Mouse (Mus musculus): ENCODE measurements at regions not wholly inside any gene's neighbourhood (a gene's known extent, or its start where the extent isn't known, plus 50 kb on each side); places are given as distances from the start of the nearest gene placed in this dataset.

DNA sequence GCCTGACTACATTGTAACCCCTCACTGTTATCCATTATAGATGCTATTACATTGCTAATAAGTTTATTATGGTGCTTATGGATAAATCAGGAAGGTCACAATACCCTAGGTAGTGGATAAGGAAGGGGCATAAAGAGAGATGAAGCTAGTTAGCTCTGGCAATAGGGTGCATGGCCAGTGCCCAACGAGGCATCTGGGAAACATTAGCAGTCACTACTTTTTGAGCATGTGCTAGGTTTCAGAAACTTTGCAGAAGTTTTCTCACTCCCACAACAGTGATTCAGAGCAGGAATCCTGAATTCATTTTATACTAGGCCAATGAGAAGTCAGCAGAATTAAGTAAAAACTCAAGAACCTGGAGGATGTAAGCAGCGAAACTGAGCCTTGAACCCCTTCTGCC is 294.7 kb downstream of the Plpp3 start:
- Histone ChIP-seq H3K27ac (ENCODE audit: insufficient read depth, low read depth, low read length) (no peak overlapping the region), H3K4me3 (ENCODE audit: insufficient read depth, low read depth, low read length) (no peak overlapping the region), H3K4me1 (ENCODE audit: control insufficient read depth, insufficient read depth, low read length) (no peaks in the 10 kb centered on the region)
- TF ChIP-seq CTCF (IDR thresholded peaks at IDR 0.05; ENCODE audit: insufficient read depth, low read depth, low read length) (no peak), POLR2A (IDR thresholded peaks at IDR 0.05; ENCODE audit: insufficient read depth, low read depth, low read length) (no peak)
- WGBS = 91% methylated on average over 2 of the region's 2 CpGs

DNA sequence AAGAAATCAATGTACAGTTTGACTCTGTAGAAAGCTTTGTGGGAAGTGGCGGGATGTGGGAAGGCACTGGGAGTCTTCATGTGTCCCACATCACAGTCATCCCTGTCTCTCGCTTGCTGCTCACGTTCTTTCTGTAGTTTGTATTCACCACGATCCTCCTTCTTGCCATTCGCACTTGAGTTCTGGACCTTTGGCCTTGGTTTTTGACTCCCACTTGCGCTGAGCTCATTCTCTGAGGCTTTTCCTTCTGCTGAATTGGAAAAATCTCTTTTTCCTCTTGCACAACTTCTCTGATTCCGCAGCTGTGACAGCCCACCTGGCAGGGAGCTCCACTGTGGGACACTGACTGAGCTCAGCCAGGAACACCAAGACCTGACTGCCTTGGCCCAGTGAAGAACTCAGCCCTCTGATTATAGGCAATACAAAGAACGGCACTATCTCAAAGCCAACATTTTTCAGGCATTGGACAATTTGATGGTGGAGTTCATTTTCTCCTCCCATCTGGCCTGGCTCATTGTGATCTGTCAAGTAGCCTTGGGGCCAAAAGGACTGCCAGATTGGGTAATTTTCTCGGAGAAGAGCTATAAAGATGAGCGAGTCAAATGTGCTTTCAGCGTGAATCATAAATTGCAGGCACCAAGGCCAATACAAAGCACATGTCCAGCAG is 299.9 kb downstream of the Plpp3 start:
- Histone ChIP-seq H3K4me1 (ENCODE audit: control insufficient read depth, insufficient read depth, low read length) (no peaks in the 10 kb centered on the region), H3K27ac (ENCODE audit: insufficient read depth, low read depth, low read length) (no peak overlapping the region), H3K4me3 (ENCODE audit: insufficient read depth, low read depth, low read length) (no peak overlapping the region)
- WGBS = 71% methylated on average over 11 of the region's 11 CpGs
- TF ChIP-seq CTCF (IDR thresholded peaks at IDR 0.05; ENCODE audit: insufficient read depth, low read depth, low read length) (no peak), POLR2A (IDR thresholded peaks at IDR 0.05; ENCODE audit: insufficient read depth, low read depth, low read length) (no peak)

DNA sequence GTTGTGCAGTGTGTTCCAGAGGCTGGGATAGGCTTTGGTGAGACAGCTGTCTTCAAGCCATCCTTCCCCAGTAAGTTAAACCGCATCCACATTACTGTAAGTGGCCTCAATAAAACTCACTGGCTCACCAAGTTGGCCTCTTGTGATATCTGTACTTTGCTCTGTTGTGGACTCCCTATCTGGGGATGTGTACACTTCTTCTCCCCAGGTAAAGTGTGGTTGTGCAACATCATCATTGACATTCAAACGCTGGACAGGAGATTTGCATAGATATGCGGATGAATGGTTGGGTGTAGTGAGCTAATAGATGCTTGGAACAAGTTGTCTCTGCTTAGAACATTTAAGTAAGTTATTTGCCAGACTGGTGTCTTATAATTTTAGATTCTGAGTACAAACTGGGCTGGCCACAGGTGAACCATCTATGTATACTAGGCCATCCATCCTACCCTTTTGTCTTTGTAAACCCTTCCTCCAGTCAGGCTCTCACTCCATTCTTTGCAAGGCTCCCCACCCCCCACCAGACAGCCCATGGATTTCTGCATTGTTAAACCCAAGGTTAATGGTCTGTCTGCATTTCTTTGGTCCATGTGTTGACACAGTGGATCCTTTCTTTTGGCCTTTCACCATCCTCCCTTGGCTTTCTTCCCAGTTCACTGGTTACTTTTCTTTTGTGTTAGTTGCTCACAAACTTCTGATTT is 303.0 kb downstream of the Plpp3 start:
- WGBS = 87% methylated on average over 3 of the region's 3 CpGs
- H3K4me3 ChIP-seq (ENCODE audit: insufficient read depth, low read depth, low read length) = no peak overlapping the region
- no peak for TF ChIP-seq CTCF (IDR thresholded peaks at IDR 0.05; ENCODE audit: insufficient read depth, low read depth, low read length)
- no peak for TF ChIP-seq POLR2A (IDR thresholded peaks at IDR 0.05; ENCODE audit: insufficient read depth, low read depth, low read length)
- H3K27ac ChIP-seq (ENCODE audit: insufficient read depth, low read depth, low read length) = no peak overlapping the region
- H3K4me1 ChIP-seq (ENCODE audit: control insufficient read depth, insufficient read depth, low read length) = no peaks in the 10 kb centered on the region

DNA sequence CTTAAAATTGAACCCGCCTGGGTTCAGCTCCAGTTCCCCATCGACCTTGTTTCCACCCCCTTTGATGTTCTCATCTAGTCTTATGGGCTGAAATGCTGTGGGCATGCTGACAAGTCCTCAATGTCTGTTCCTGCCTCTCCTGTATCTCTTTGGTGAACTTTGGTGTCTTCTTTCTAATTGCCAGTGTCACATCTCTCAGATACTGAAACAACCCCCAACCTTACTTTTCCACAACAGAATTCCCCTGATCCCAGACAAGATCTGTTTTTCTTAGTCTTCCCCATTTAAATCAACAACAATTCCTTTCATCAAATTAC is 303.5 kb downstream of the Plpp3 start:
- 39% methylated on average over 2 of the region's 2 CpGs for WGBS
- no peak for TF ChIP-seq POLR2A (IDR thresholded peaks at IDR 0.05; ENCODE audit: insufficient read depth, low read depth, low read length)
- no peak for TF ChIP-seq CTCF (IDR thresholded peaks at IDR 0.05; ENCODE audit: insufficient read depth, low read depth, low read length)
- Histone ChIP-seq H3K4me3 (ENCODE audit: insufficient read depth, low read depth, low read length) (no peak overlapping the region), H3K27ac (ENCODE audit: insufficient read depth, low read depth, low read length) (no peak overlapping the region), H3K4me1 (ENCODE audit: control insufficient read depth, insufficient read depth, low read length) (no peaks in the 10 kb centered on the region)

DNA sequence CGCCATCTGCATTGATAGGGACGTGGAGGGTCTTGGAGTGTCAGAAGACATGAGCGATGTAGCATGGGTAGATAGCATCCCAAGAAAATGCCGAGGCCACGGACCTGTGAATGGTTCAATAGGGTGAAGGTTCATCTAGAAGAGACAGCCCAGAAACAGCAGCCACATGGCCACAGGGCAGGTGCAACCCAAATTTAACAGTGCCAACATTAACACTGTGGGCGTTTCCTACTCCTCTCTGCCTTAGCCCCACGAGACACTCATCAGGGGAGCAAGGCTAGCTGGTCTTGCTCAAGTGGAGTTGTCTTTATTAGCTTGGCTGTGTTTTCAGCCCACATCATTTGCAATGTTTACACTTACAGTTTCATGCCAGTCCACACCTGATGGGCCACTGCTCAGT is 310.7 kb downstream of the Plpp3 start:
- WGBS = 93% methylated on average over 7 of the region's 7 CpGs
- no peak overlapping the region for H3K27ac ChIP-seq (ENCODE audit: insufficient read depth, low read depth, low read length)
- H3K4me1 ChIP-seq (ENCODE audit: control insufficient read depth, insufficient read depth, low read length) = no peaks in the 10 kb centered on the region
- TF ChIP-seq CTCF (IDR thresholded peaks at IDR 0.05; ENCODE audit: insufficient read depth, low read depth, low read length) (no peak), POLR2A (IDR thresholded peaks at IDR 0.05; ENCODE audit: insufficient read depth, low read depth, low read length) (no peak)
- H3K4me3 ChIP-seq (ENCODE audit: insufficient read depth, low read depth, low read length) = no peak overlapping the region

DNA sequence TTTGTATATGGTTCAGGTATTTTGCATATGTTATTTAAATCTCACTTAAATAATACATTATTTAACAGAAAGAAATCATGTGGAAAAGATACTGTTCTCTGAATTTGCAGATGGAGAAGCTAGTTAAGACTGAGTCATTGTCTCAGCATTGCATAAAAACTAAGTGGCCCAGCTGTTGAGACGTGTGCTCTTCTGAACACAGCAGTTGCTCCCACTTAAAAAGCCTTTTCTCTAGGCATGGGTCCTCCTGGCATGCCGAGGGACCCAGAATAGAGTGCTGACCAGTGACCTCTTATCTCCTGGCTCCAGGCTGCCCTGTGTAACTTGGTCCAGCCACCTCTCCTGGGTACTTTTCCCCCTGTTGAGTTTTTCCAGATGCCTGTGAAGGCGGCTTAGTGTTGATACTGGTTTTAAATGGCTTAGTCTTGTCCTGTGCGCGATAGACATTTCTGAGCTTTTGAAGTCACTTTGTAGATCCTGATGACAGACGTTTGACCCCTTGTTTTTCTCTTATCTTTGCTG is 312.2 kb downstream of the Plpp3 start:
- TF ChIP-seq POLR2A (IDR thresholded peaks at IDR 0.05; ENCODE audit: insufficient read depth, low read depth, low read length) (no peak), CTCF (IDR thresholded peaks at IDR 0.05; ENCODE audit: insufficient read depth, low read depth, low read length) (no peak)
- WGBS = 84% methylated on average over 6 of the region's 6 CpGs

DNA sequence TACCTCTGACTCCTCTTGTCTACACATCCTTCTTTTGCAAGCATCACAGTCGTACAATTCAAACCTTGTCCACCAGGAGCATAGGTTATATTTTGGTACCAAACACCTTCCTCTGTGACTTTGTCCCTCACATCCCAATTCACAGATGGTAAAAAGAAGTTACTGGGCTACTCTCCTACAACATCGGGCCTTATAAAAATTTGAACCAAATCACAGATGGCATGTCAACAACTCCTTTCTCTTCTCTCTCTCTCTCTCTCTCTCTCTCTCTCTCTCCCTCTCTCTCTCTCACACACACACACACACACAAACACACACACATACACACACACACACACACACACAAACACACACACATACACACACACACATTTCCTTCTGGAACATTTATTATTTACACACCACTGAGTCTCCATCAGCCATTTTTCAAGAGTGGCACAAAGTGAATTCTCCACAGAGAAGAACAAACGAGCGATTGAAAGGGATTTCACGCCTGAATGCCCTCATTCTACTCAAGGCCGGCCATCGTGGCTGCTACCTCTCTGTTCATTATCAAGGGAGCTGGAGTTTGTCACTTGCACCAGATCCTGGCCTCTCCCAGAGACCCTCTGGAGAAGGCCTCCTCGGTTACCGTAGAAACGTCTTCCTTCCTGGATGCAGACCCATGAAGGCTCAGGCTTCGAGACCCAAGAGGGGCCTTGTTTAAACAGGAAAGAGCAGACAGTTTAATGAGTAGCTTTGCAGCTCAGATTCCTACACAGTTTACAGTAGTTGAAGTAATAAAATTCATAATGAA is 314.7 kb upstream of the Gm12728 start:
- TF ChIP-seq CTCF (IDR thresholded peaks at IDR 0.05; ENCODE audit: insufficient read depth, low read depth, low read length) = no peak
- TF ChIP-seq POLR2A (IDR thresholded peaks at IDR 0.05; ENCODE audit: insufficient read depth, low read depth, low read length) = no peak
- H3K4me1 ChIP-seq (ENCODE audit: control insufficient read depth, insufficient read depth, low read length) = peaks cover 3% of the 10 kb centered on the region; the same call in 1 of the 2 replicates
- no peak overlapping the region for H3K27ac ChIP-seq (ENCODE audit: insufficient read depth, low read depth, low read length)
- 37% methylated on average over 11 of the region's 11 CpGs for WGBS
- no peak overlapping the region for H3K4me3 ChIP-seq (ENCODE audit: insufficient read depth, low read depth, low read length)

More for the DNA sequence above, 312.2 kb downstream of the Plpp3 start:
- H3K27ac ChIP-seq (ENCODE audit: insufficient read depth, low read depth, low read length) = no peak overlapping the region
- H3K4me1 ChIP-seq (ENCODE audit: control insufficient read depth, insufficient read depth, low read length) = no peaks in the 10 kb centered on the region
- H3K4me3 ChIP-seq (ENCODE audit: insufficient read depth, low read depth, low read length) = no peak overlapping the region

DNA sequence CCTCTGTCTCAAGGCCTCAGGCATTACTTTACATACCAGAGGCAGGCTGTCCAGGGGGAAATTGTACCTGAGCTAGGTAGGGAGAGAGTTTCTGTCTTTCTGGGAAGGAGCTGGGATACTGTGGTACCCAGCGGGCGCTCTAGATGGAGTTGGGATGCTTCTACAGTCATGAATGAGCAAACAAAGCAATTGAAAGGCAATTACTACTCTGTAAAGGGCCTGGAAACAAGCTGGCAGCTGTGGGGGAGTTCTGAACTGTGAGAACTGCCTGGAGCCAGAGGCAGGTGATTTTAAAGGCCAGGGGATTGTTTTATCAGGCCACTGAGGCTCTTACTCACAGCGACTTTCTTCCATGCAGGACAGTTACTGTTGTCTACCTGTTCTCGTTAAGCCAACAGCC is 313.3 kb upstream of the Gm12728 start:
- peaks cover 3% of the 10 kb centered on the region; the same call in 1 of the 2 replicates for H3K4me1 ChIP-seq (ENCODE audit: control insufficient read depth, insufficient read depth, low read length)
- no peak overlapping the region for H3K4me3 ChIP-seq (ENCODE audit: insufficient read depth, low read depth, low read length)
- TF ChIP-seq POLR2A (IDR thresholded peaks at IDR 0.05; ENCODE audit: insufficient read depth, low read depth, low read length) (no peak), CTCF (IDR thresholded peaks at IDR 0.05; ENCODE audit: insufficient read depth, low read depth, low read length) (no peak)
- no peak overlapping the region for H3K27ac ChIP-seq (ENCODE audit: insufficient read depth, low read depth, low read length)
- 76% methylated on average over 4 of the region's 4 CpGs for WGBS

DNA sequence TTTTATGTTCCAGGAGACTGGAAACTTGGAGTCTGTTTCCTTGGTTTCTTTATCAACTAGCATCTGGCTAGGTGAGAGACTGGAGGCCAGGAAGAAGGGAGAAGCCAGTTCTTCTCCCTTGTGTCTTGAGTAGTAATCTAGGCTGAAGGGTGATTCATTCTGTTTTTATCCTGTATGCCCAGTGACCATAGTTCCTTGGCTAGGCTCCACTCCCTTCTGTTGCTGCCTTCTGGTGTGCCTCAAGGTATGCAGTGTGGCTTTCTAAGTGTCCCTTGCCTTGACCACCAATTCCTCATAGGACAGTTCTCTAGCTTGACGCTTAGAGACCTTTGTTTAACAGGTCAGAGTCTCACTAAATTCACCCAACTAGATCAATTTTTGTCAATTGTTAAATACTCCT is 303.3 kb upstream of the Gm12728 start:
- no peak overlapping the region for H3K27ac ChIP-seq (ENCODE audit: insufficient read depth, low read depth, low read length)
- 87% methylated on average over 1 of the region's 1 CpGs for WGBS
- TF ChIP-seq POLR2A (IDR thresholded peaks at IDR 0.05; ENCODE audit: insufficient read depth, low read depth, low read length) (no peak), CTCF (IDR thresholded peaks at IDR 0.05; ENCODE audit: insufficient read depth, low read depth, low read length) (no peak)
- H3K4me1 ChIP-seq (ENCODE audit: control insufficient read depth, insufficient read depth, low read length) = no peaks in the 10 kb centered on the region
- H3K4me3 ChIP-seq (ENCODE audit: insufficient read depth, low read depth, low read length) = no peak overlapping the region

All from olfactory bulb, adult 2 months (tissue).